Mouse (Mus musculus): ENCODE data around the gene Samd9l. TPM values are rescaled to one million over a fixed set of nuclear protein-coding genes. Genes with fewer than 3 reads are reported as not detected.
"Not testable (repeated sequence)": the region's sequence is repeated elsewhere in the genome, so short reads cannot be mapped to it uniquely, and the experiment has no call there.

Samd9l gene
- polyA plus RNA-seq, 1 experiment from 2014 or later: 8.8 TPM

- not testable (repeated sequence) for H3K27me3 ChIP-seq (replicated peaks; ENCODE audit: control insufficient read depth, insufficient read depth, low read length); H3K27ac ChIP-seq (ENCODE audit: low read length); H3K9me3 ChIP-seq (ENCODE audit: control insufficient read depth, low read length); H3K36me3 ChIP-seq (ENCODE audit: control insufficient read depth, insufficient read depth, low read length); H3K9ac ChIP-seq (ENCODE audit: low read depth, low read length); H3K4me2 ChIP-seq (ENCODE audit: low read depth, low read length); H3K4me1 ChIP-seq (ENCODE audit: control insufficient read depth, insufficient read depth, low read length)
- 0% methylated on average over 1 of the region's 1 CpGs for WGBS
- ATAC-seq: peak; percentile 63
- 0 out of 2 replicates have a peak overlapping the region, but pooled peaks have one; percentile 11 for H3K4me3 ChIP-seq (ENCODE audit: low read length)
These were observed 53.3 kb downstream of the Samd9l start for GRCm38 (mm10) chr6:3345924-3346597.

- H3K4me2 ChIP-seq (ENCODE audit: low read depth, low read length); H3K4me1 ChIP-seq (ENCODE audit: control insufficient read depth, insufficient read depth, low read length); H3K9ac ChIP-seq (ENCODE audit: low read depth, low read length); H3K27ac ChIP-seq (ENCODE audit: low read length); H3K27me3 ChIP-seq (replicated peaks; ENCODE audit: control insufficient read depth, insufficient read depth, low read length); H3K4me3 ChIP-seq (ENCODE audit: low read length); H3K9me3 ChIP-seq (ENCODE audit: control insufficient read depth, low read length); H3K36me3 ChIP-seq (ENCODE audit: control insufficient read depth, insufficient read depth, low read length): not testable (repeated sequence)
- 43% methylated on average over 3 of the region's 4 CpGs for WGBS
- ATAC-seq: 0 out of 2 replicates have a peak, but pooled peaks have one; percentile 10
These were observed 54.2 kb downstream of the Samd9l start for GRCm38 (mm10) chr6:3345043-3345639.

- peak overlapping the region; percentile 85 for H3K27ac ChIP-seq (ENCODE audit: low read length)
- H3K4me3 ChIP-seq (ENCODE audit: low read length): peak overlapping the region; percentile 6; the same call in 1 of the 2 replicates
- not testable (repeated sequence) for H3K9ac ChIP-seq (ENCODE audit: low read depth, low read length); H3K4me1 ChIP-seq (ENCODE audit: control insufficient read depth, insufficient read depth, low read length); H3K27me3 ChIP-seq (replicated peaks; ENCODE audit: control insufficient read depth, insufficient read depth, low read length); H3K36me3 ChIP-seq (ENCODE audit: control insufficient read depth, insufficient read depth, low read length); H3K9me3 ChIP-seq (ENCODE audit: control insufficient read depth, low read length)
- 0 out of 2 replicates have a peak overlapping the region, but pooled peaks have one; percentile 4 for H3K4me2 ChIP-seq (ENCODE audit: low read depth, low read length)
- ATAC-seq: peak; percentile 73
- 45% methylated on average over 1 of the region's 1 CpGs for WGBS
These were observed 55.6 kb downstream of the Samd9l start for GRCm38 (mm10) chr6:3343603-3344247.

GRCm38 (mm10) chr6:3341479-3341878 is 57.9 kb downstream of the Samd9l start:
- Histone ChIP-seq H3K4me3 (ENCODE audit: low read length) (peak overlapping the region; percentile 5), H3K27ac (ENCODE audit: low read length) (peak overlapping the region; percentile 69; the same call in 1 of the 2 replicates), H3K27me3 (replicated peaks; ENCODE audit: control insufficient read depth, insufficient read depth, low read length) (no peaks in the 10 kb centered on the region), H3K36me3 (ENCODE audit: control insufficient read depth, insufficient read depth, low read length) (no peaks in the 10 kb centered on the region), H3K4me1 (ENCODE audit: control insufficient read depth, insufficient read depth, low read length) (no peaks in the 10 kb centered on the region), H3K9me3 (ENCODE audit: control insufficient read depth, low read length) (no peaks in the 10 kb centered on the region), H3K4me2 (ENCODE audit: low read depth, low read length) (peak overlapping the region; percentile 5; the same call in 1 of the 2 replicates), H3K9ac (ENCODE audit: low read depth, low read length) (no peak overlapping the region)
- WGBS: 45% methylated on average over 5 of the region's 5 CpGs
- no peak for ATAC-seq

- H3K4me1 ChIP-seq (ENCODE audit: control insufficient read depth, insufficient read depth, low read length): not testable (repeated sequence)
These were observed 58.4 kb downstream of the Samd9l start for GRCm38 (mm10) chr6:3340928-3341327.

GRCm38 (mm10) chr6:3339131-3339530 is 60.2 kb downstream of the Samd9l start:
- not testable (repeated sequence) for H3K9ac ChIP-seq (ENCODE audit: low read depth, low read length); H3K27ac ChIP-seq (ENCODE audit: low read length); H3K4me1 ChIP-seq (ENCODE audit: control insufficient read depth, insufficient read depth, low read length); H3K4me3 ChIP-seq (ENCODE audit: low read length); H3K9me3 ChIP-seq (ENCODE audit: control insufficient read depth, low read length); H3K27me3 ChIP-seq (replicated peaks; ENCODE audit: control insufficient read depth, insufficient read depth, low read length); H3K4me2 ChIP-seq (ENCODE audit: low read depth, low read length); ATAC-seq; H3K36me3 ChIP-seq (ENCODE audit: control insufficient read depth, insufficient read depth, low read length)
- 71% methylated on average over 6 of the region's 6 CpGs for WGBS

More at GRCm38 (mm10) chr6:3340928-3341327, 58.4 kb downstream of the Samd9l start:
- Histone ChIP-seq H3K4me2 (ENCODE audit: low read depth, low read length) (peak overlapping the region; percentile 5; the same call in 1 of the 2 replicates), H3K4me3 (ENCODE audit: low read length) (peak overlapping the region; percentile 10), H3K27ac (ENCODE audit: low read length) (peak overlapping the region; percentile 69; the same call in 1 of the 2 replicates)
- 12% methylated on average over 10 of the region's 10 CpGs for WGBS
- H3K9ac ChIP-seq (ENCODE audit: low read depth, low read length); H3K27me3 ChIP-seq (replicated peaks; ENCODE audit: control insufficient read depth, insufficient read depth, low read length); H3K36me3 ChIP-seq (ENCODE audit: control insufficient read depth, insufficient read depth, low read length); H3K9me3 ChIP-seq (ENCODE audit: control insufficient read depth, low read length): not testable (repeated sequence)
- ATAC-seq: peak; percentile 72

Other genes with a start within 250 kb of the Samd9l start
- 22.2 and 25.4 TPM in 2 replicates for gene Hepacam2, start 98.7 kb upstream of the Samd9l start, polyA plus RNA-seq (2015; fragmentation: Nextera tagmentation; extraction: Ambion mirVana)
- gene Vps50, start 98.8 kb upstream of the Samd9l start, polyA plus RNA-seq (2015; fragmentation: Nextera tagmentation; extraction: Ambion mirVana): 28.2 and 31.4 TPM in 2 replicates